Mouse (Mus musculus): ENCODE data around the gene 4930433I11Rik. TPM values are rescaled to one million over a fixed set of nuclear protein-coding genes. Genes with fewer than 3 reads are reported as not detected.
"Not testable (repeated sequence)": the region's sequence is repeated elsewhere in the genome, so short reads cannot be mapped to it uniquely, and the experiment has no call there.

The 4930433I11Rik gene
- total RNA-seq (2021) = not detected

GRCm38 (mm10) chr7:40987243-40987642 is at the start of gene 4930433I11Rik:
Gene 4930433I11Rik (plus strand): TSS chr7:40987543.
- no peak for DNase-seq

- no peak for DNase-seq
Measured at GRCm38 (mm10) chr7:40939371-40939770, 48.0 kb upstream of the 4930433I11Rik start.

- DNase-seq = peak in 1 of 2 experiments; percentile 6
Measured at GRCm38 (mm10) chr7:40942233-40942935, 45.0 kb upstream of the 4930433I11Rik start.

- DNase-seq = not testable (repeated sequence)
Measured at GRCm38 (mm10) chr7:41032419-41032818, 45.1 kb downstream of the 4930433I11Rik start, which contains the start of gene Gm4884. Gene Gm4884 (plus strand): TSS chr7:41032719.

- DNase-seq = not testable (repeated sequence)
Measured at GRCm38 (mm10) chr7:41044058-41044457, 56.7 kb downstream of the 4930433I11Rik start.

Other genes with a start within 250 kb of the 4930433I11Rik start
- 10 to 100 TPM; 65.4 to 74.6 TPM for gene Vstm2b, start 89.2 kb upstream of the 4930433I11Rik start, total RNA-seq (2021)
- not detected for gene Gm4884, start 45.2 kb downstream of the 4930433I11Rik start, total RNA-seq (2021)
- not detected for gene Gm5592, start 166.3 kb downstream of the 4930433I11Rik start, total RNA-seq (2021)

Measured in layer of hippocampus, postnatal 36 days (tissue).